Mouse (Mus musculus): ENCODE measurements around the gene Zfp512.

DNA sequence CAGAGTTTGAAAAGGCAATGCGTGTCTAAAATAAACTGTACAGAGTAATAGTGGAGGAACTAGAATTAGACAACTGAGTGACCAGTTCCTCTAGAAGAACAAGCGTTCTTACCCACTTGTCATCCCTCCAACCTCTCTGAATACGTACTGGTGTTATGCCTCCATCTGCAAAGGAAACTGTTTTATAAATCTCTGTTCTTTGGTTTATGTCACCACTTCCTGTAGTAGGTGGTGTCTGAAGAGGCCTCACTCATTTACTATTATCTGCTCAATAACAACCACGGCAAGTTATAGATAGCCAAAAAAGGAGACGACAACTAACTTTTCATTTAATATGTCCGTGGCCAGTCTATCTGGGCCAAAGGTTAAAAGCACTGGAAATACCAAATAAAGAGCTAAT, 68.3 kb downstream of the Zfp512 start:
- TF ChIP-seq POLR2A (IDR thresholded peaks at IDR 0.05; ENCODE audit: borderline replicate concordance, insufficient read depth, low read length) (no peak), CTCF (IDR thresholded peaks at IDR 0.05; ENCODE audit: borderline replicate concordance, insufficient read depth, low read depth, low read length) (no peak)
